In the genomic region with DNA sequence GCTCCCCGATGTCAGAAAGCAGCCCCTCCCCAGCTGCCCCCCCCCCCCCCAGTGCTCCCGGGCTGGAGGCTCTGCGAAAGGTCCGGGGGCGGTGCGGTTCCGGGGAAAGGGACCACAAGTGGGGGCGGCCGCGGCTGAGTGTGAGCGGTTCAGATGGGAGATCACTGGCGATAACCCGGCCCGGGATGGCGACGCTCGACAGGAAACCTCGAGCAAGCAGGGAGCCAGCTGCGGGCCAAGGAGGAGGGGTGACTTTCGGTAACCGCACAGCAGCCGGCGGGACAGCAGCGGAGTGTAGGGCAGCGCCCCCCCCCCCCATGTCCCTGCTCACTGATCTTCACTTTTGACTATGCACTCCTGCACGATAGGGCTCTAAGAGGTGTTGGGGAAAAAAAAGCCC, we compare ENCODE assay signal across 8 mouse cellular contexts. TPM values are rescaled to one million over a fixed set of nuclear protein-coding genes. Genes with fewer than 3 reads are reported as not detected.
DNase-seq lines count a peak whose midpoint lies in the region; ATAC-seq and TF ChIP-seq lines count a peak whose summit lies in the region.

No protein-coding gene starts in this region.

- H3K4me2 ChIP-seq in hindbrain, embryonic 14.5 days (replicated peaks), result peak overlapping the region; percentile 99
- peak overlapping the region; percentile 99 for H3K4me2 ChIP-seq in neural tube, embryonic 15.5 days

- no peaks in the 10 kb centered on the region for H3K36me3 ChIP-seq in embryonic facial prominence, embryonic 10.5 days (replicated peaks)
- H3K36me3 ChIP-seq in hindbrain, embryonic 14.5 days (replicated peaks; ENCODE audit: control insufficient read depth, insufficient read depth), result no peaks in the 10 kb centered on the region
- no peaks in the 10 kb centered on the region for H3K36me3 ChIP-seq in neural tube, embryonic 15.5 days

- peak overlapping the region; percentile 52 for H3K9ac ChIP-seq in hindbrain, embryonic 14.5 days
- H3K9ac ChIP-seq in neural tube, embryonic 15.5 days (replicated peaks), result peak overlapping the region; percentile 53

- WGBS in embryonic facial prominence, embryonic 10.5 days, result under 1% methylated on average over 26 of the region's 26 CpGs
- 0% methylated on average over 26 of the region's 26 CpGs for WGBS in hindbrain, embryonic 14.5 days
- under 1% methylated on average over 26 of the region's 26 CpGs for WGBS in lung, adult 2 months
- WGBS in neural tube, embryonic 15.5 days, result 0% methylated on average over 26 of the region's 26 CpGs

- H3K9me3 ChIP-seq in embryonic facial prominence, embryonic 10.5 days, result no peaks in the 10 kb centered on the region
- H3K9me3 ChIP-seq in hindbrain, embryonic 14.5 days (ENCODE audit: control insufficient read depth, low read length), result no peaks in the 10 kb centered on the region
- H3K9me3 ChIP-seq in neural tube, embryonic 15.5 days (replicated peaks), result no peaks in the 10 kb centered on the region

- DNase-seq in layer of hippocampus, adult 2 months (ENCODE audit: low spot score in 2 of 2), result no peak
- DNase-seq in layer of hippocampus, adult 8-10 months (ENCODE audit: low spot score in 2 of 2), result no peak
- DNase-seq in embryonic facial prominence, embryonic 10.5 days (ENCODE audit: low spot score), result peak; percentile 59
- DNase-seq in hindbrain, embryonic 14.5 days (ENCODE audit: low spot score), result no peak
- DNase-seq in lung, adult 2 months, result no peak
- DNase-seq in right cerebral cortex, postnatal 14 days, result no peak
- DNase-seq in urinary bladder, postnatal 36 days (ENCODE audit: low spot score in 2 of 2), result no peak

- TF ChIP-seq POLR2A in lung, adult 2 months (IDR thresholded peaks at IDR 0.05; ENCODE audit: borderline replicate concordance, extremely low read depth, low read depth, low read length), result no peak

- H3K27ac ChIP-seq in layer of hippocampus, adult 2 months, result peak overlapping the region; percentile 48; the same call in 1 of the 2 replicates
- H3K27ac ChIP-seq in embryonic facial prominence, embryonic 10.5 days (replicated peaks), result peak overlapping the region; percentile 74
- H3K27ac ChIP-seq in hindbrain, embryonic 14.5 days, result no peak overlapping the region
- no peak overlapping the region for H3K27ac ChIP-seq in neural tube, embryonic 15.5 days (replicated peaks)

- peaks cover 72% of the 10 kb centered on the region for H3K4me1 ChIP-seq in embryonic facial prominence, embryonic 10.5 days
- H3K4me1 ChIP-seq in hindbrain, embryonic 14.5 days (replicated peaks; ENCODE audit: control insufficient read depth, insufficient read depth, low read length), result peaks cover 22% of the 10 kb centered on the region
- peaks cover 16% of the 10 kb centered on the region for H3K4me1 ChIP-seq in lung, adult 2 months (ENCODE audit: control insufficient read depth, insufficient read depth, low read length)
- peaks cover 26% of the 10 kb centered on the region for H3K4me1 ChIP-seq in neural tube, embryonic 15.5 days

- no peak for TF ChIP-seq CTCF in layer of hippocampus, adult 2 months (conservative IDR thresholded peaks at IDR 0.05)
- TF ChIP-seq CTCF in lung, adult 2 months (IDR thresholded peaks at IDR 0.05; ENCODE audit: insufficient read depth, low read length), result no peak

- H3K4me3 ChIP-seq in layer of hippocampus, adult 2 months, result peak overlapping the region; percentile 60
- H3K4me3 ChIP-seq in embryonic facial prominence, embryonic 10.5 days, result peak overlapping the region; percentile 69
- peak overlapping the region; percentile 43 for H3K4me3 ChIP-seq in hindbrain, embryonic 14.5 days (replicated peaks; ENCODE audit: low read length)
- peak overlapping the region; percentile 67 for H3K4me3 ChIP-seq in lung, adult 2 months (replicated peaks; ENCODE audit: extremely low read depth, low read depth, low read length)
- peak overlapping the region; percentile 44 for H3K4me3 ChIP-seq in neural tube, embryonic 15.5 days (replicated peaks)

- peak; percentile 43 for ATAC-seq in hindbrain, embryonic 14.5 days (ENCODE audit: low FRiP score)
- peak; percentile 40 for ATAC-seq in neural tube, embryonic 15.5 days (ENCODE audit: low FRiP score)

- H3K27me3 ChIP-seq in embryonic facial prominence, embryonic 10.5 days (replicated peaks; ENCODE audit: low read depth, poor library complexity, severe bottlenecking), result peaks cover 77% of the 10 kb centered on the region
- peaks cover 47% of the 10 kb centered on the region for H3K27me3 ChIP-seq in hindbrain, embryonic 14.5 days (ENCODE audit: control insufficient read depth, insufficient read depth, low read length)
- H3K27me3 ChIP-seq in neural tube, embryonic 15.5 days (replicated peaks), result peaks cover 59% of the 10 kb centered on the region

RNA-seq across cellular contexts. Expression of a gene that starts 56.5 kb away (rescaled TPM):
- not detected for total RNA-seq in layer of hippocampus, adult 2 months (2021)
- under 1 TPM in 1 of 4 experiments, not detected in 3; 0.43 TPM for total RNA-seq in layer of hippocampus, adult 8-10 months (2022)
- 1.6 and 1.7 TPM in 2 replicates for polyA plus RNA-seq in embryonic facial prominence, embryonic 10.5 days (2016; fragmentation: Nextera tagmentation; extraction: Ambion mirVana)
- 0.54 and 0.90 TPM in 2 replicates for polyA plus RNA-seq in hindbrain, embryonic 14.5 days (2014; fragmentation: Nextera tagmentation; extraction: Ambion mirVana)
- polyA plus RNA-seq in lung, adult 2 months (2012; rRNA removed), result 8.7 and 10.7 TPM in 2 replicates
- polyA plus RNA-seq in neural tube, embryonic 15.5 days (2015; fragmentation: Nextera tagmentation; extraction: Ambion mirVana), result 0.70 and 7.6 TPM in 2 replicates

Comparison
In these comparisons a context has a peak if more than half of its experiments do, and no peak if none do; other contexts are left out.
1. H3K27ac ChIP-seq: peak in layer of hippocampus, adult 2 months (single experiment) and embryonic facial prominence, embryonic 10.5 days (single experiment); none in hindbrain, embryonic 14.5 days (single experiment) and neural tube, embryonic 15.5 days (single experiment).
2. Peak in every context shown above with its lines, with median percentiles within 50 percentile points of each other: H3K4me3 ChIP-seq.